Mouse (Mus musculus) granulocyte monocyte progenitor cell, adult 5-6 weeks (primary cell): Measurements from ENCODE around the gene Inpp4b. TPM values are rescaled to one million over a fixed set of nuclear protein-coding genes. Genes with fewer than 3 reads are reported as not detected.
"Not testable (repeated sequence)": the region's sequence is repeated elsewhere in the genome, so short reads cannot be mapped to it uniquely, and the experiment has no call there.

Source experiments
- ATAC-seq: replicated peaks from 2 replicates; pipeline ENCODE4 v1.8.0; 2016; ENCODE audit warnings: mild to moderate bottlenecking, moderate TSS enrichment, inconsistent platforms; ENCODE audit not compliant: poor library complexity, severe bottlenecking
- total RNA-seq, 2 experiments: library from RNA; stranded (forward) in 1 of 2; stranded (reverse) in 1 of 2; fragments of 200-712, 200-1000 nt in 1 of 2; fragments of >200 nt in 1 of 2; fragmentation: Nextera tagmentation in 1 of 2; gene quantifications; 2 replicates each; pipeline ENCODE4 v1.2.3; 2014 to 2017

Gene Inpp4b
- total RNA-seq, 2 experiments from 2014 or later: 0.73 to 4.7 TPM

GRCm38 (mm10) chr8:81772855-81773254, 430.5 kb downstream of the Inpp4b start:
- ATAC-seq: no peak

GRCm38 (mm10) chr8:81773305-81773965, 431.1 kb downstream of the Inpp4b start:
- peak; percentile 68 for ATAC-seq

- peak; percentile 71 for ATAC-seq
Measured at GRCm38 (mm10) chr8:81774010-81774409, 431.7 kb downstream of the Inpp4b start.

GRCm38 (mm10) chr8:81774454-81774853, 432.1 kb downstream of the Inpp4b start:
- ATAC-seq: peak; percentile 81

GRCm38 (mm10) chr8:81776516-81777237, 434.3 kb downstream of the Inpp4b start:
- ATAC-seq: no peak

- no peak for ATAC-seq
Measured at GRCm38 (mm10) chr8:81777704-81778103, 435.3 kb downstream of the Inpp4b start.

- ATAC-seq: no peak
Measured at GRCm38 (mm10) chr8:81779440-81779839, 437.1 kb downstream of the Inpp4b start.

- no peak for ATAC-seq
Measured at GRCm38 (mm10) chr8:81780166-81780565, 437.8 kb downstream of the Inpp4b start.

- ATAC-seq: no peak
Measured at GRCm38 (mm10) chr8:81780921-81781675, 438.7 kb downstream of the Inpp4b start.

- no peak for ATAC-seq
Measured at GRCm38 (mm10) chr8:81782781-81783180, 440.4 kb downstream of the Inpp4b start.

- no peak for ATAC-seq
Measured at GRCm38 (mm10) chr8:81784775-81785174, 442.4 kb downstream of the Inpp4b start.

- ATAC-seq: no peak
Measured at GRCm38 (mm10) chr8:81788498-81788897, 446.1 kb downstream of the Inpp4b start.

GRCm38 (mm10) chr8:81792649-81793048, 450.3 kb downstream of the Inpp4b start:
- no peak for ATAC-seq

- ATAC-seq: no peak
Measured at GRCm38 (mm10) chr8:81798501-81798900, 456.1 kb downstream of the Inpp4b start.

GRCm38 (mm10) chr8:81800792-81801191, 458.4 kb downstream of the Inpp4b start:
- no peak for ATAC-seq

GRCm38 (mm10) chr8:81806797-81807196, 464.4 kb downstream of the Inpp4b start:
- ATAC-seq: peak; percentile 100

- ATAC-seq: no peak
Measured at GRCm38 (mm10) chr8:81807578-81807977, 465.2 kb downstream of the Inpp4b start.

GRCm38 (mm10) chr8:81808406-81808805, 466.1 kb downstream of the Inpp4b start:
- ATAC-seq: no peak

- ATAC-seq: not testable (repeated sequence)
Measured at GRCm38 (mm10) chr8:81809414-81809813, 467.1 kb downstream of the Inpp4b start.

GRCm38 (mm10) chr8:81812051-81812751, 469.8 kb downstream of the Inpp4b start:
- ATAC-seq: no peak; the same call in 1 of the 2 replicates
